Mouse (Mus musculus): ENCODE data around the gene 9130023H24Rik. TPM values are rescaled to one million over a fixed set of nuclear protein-coding genes. Genes with fewer than 3 reads are reported as not detected.

Gene 9130023H24Rik
- polyA plus RNA-seq, 1 experiment from 2014 or later, result 10.0 TPM

DNA sequence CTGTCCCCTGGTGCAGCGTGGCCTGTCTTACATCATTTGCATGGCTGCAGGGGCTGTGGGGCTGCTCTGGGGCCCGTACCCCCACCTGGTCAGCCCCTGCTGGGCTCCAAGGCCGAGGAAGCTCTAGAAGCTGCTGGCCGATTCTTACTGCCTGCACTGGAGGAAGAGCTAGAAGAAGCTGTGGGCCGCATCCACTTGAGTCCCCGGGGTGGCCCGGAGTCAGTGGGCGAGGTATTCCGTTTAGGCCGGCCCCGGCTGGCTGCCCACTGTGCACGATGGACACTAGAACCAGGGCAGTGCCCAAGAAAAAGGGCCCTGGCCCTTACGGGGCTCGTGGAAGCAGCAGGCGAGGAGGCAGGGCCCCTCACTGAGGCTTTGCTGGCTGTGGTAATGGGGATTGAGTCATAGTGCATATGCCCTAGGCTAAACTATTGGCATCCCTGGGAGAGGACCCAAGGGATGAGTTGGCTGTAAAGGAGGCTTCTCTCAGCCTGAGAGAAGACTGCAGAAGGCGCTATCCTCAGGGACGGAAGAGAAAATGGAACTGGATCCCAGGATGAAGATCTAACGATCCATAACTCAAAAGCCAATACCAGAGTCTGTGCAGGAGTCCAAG is 6.7 kb upstream of the 9130023H24Rik start:
- H3K9me3 ChIP-seq, result no peaks in the 10 kb centered on the region
- H3K36me3 ChIP-seq (replicated peaks), result peaks cover 58% of the 10 kb centered on the region
- H3K27ac ChIP-seq, result peak overlapping the region; percentile 66
- peaks cover 34% of the 10 kb centered on the region for H3K27me3 ChIP-seq (ENCODE audit: poor library complexity, severe bottlenecking)
- peaks cover 51% of the 10 kb centered on the region for H3K4me1 ChIP-seq
- no peak for DNase-seq (ENCODE audit: extremely low spot score, low spot score)
- WGBS, result 82% methylated on average over 18 of the region's 18 CpGs
- no peak overlapping the region; the same call in 1 of the 2 replicates for H3K4me3 ChIP-seq

DNA sequence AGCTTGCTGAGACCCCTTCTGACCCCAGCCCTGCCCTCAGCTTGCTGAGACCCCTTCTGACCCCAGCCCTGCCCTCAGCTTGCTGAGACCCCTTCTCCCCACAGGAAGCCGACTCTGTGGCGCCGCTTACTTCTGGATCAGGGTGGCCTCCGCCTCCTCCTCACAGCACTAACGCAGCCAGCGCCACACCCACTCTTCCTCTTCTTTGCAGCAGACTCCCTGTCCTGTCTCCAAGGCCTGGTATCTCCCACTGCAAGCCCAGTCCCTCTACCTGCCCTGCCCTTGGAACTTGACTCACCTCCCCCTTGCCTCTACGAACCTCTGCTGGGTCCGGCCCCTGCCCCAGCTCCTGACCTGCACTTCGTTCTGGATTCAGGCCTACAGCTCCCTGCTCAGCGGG is 6.1 kb upstream of the 9130023H24Rik start:
- peaks cover 58% of the 10 kb centered on the region for H3K36me3 ChIP-seq (replicated peaks)
- peaks cover 34% of the 10 kb centered on the region for H3K27me3 ChIP-seq (ENCODE audit: poor library complexity, severe bottlenecking)
- DNase-seq (ENCODE audit: extremely low spot score, low spot score), result no peak
- no peaks in the 10 kb centered on the region for H3K9me3 ChIP-seq
- WGBS, result 46% methylated on average over 10 of the region's 10 CpGs
- peaks cover 57% of the 10 kb centered on the region for H3K4me1 ChIP-seq
- no peak overlapping the region; the same call in 1 of the 2 replicates for H3K4me3 ChIP-seq
- peak overlapping the region; percentile 66 for H3K27ac ChIP-seq

DNA sequence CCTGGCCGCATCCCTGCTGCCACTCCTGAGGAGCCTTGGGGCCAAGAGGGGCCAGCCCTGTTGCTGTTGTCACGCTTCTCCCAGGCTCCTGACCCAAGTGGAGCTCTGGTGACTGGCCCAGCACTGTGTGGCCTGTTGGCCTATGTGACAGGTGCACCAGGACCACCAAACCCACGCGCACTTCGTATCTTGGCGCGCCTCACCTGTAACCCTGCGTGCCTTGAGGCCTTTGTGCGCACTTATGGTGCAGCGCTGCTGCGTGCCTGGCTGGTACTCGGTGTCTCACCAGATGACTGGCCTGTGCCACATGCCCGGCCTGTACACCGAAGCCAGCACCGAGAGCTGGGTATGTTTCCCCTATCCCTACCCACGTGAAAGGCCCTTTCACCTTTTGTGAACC is 4.5 kb upstream of the 9130023H24Rik start:
- peaks cover 54% of the 10 kb centered on the region for H3K4me1 ChIP-seq
- H3K4me3 ChIP-seq, result no peak overlapping the region
- peaks cover 26% of the 10 kb centered on the region for H3K27me3 ChIP-seq (ENCODE audit: poor library complexity, severe bottlenecking)
- 96% methylated on average over 16 of the region's 16 CpGs for WGBS
- no peaks in the 10 kb centered on the region for H3K9me3 ChIP-seq
- no peak overlapping the region for H3K27ac ChIP-seq
- H3K36me3 ChIP-seq (replicated peaks), result peaks cover 58% of the 10 kb centered on the region
- no peak for DNase-seq (ENCODE audit: extremely low spot score, low spot score)

DNA sequence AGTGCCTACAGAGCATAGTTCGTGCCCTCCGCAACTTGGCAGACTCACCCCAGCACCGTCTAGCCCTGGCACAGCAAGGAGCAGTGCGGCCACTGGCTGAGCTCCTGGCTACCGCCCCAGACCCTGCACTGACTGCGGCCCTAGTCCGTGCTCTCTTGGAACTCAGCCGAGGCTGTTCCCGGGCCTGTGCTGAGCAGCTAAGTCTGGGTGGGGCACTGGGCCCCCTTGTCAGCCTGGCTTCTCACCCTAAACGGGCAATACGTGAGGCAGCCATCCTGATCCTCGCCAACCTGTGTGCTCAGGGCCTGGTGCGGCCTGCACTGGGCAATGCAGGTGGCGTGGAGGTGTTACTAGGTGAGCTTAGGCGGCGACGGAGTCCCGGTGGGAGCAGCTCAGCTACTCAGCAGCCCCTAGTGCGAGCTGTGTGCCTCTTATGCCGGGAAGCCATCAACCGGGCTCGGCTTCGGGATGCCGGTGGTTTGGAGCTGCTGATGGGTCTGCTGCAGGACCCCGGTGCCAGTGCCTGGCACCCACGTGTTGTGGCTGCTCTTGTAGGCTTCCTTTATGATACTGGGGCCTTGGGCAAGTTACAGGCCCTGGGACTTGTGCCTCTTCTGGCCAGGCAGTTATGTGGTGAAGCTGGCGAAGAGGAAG is 2.4 kb upstream of the 9130023H24Rik start:
- Histone ChIP-seq H3K27ac (0 out of 2 replicates have a peak overlapping the region, but pooled peaks have one; percentile 44), H3K36me3 (replicated peaks) (peaks cover 68% of the 10 kb centered on the region), H3K4me3 (no peak overlapping the region), H3K27me3 (ENCODE audit: poor library complexity, severe bottlenecking) (peaks cover 12% of the 10 kb centered on the region), H3K4me1 (peaks cover 47% of the 10 kb centered on the region), H3K9me3 (no peaks in the 10 kb centered on the region)
- no peak for DNase-seq (ENCODE audit: extremely low spot score, low spot score)
- WGBS, result 93% methylated on average over 27 of the region's 27 CpGs

DNA sequence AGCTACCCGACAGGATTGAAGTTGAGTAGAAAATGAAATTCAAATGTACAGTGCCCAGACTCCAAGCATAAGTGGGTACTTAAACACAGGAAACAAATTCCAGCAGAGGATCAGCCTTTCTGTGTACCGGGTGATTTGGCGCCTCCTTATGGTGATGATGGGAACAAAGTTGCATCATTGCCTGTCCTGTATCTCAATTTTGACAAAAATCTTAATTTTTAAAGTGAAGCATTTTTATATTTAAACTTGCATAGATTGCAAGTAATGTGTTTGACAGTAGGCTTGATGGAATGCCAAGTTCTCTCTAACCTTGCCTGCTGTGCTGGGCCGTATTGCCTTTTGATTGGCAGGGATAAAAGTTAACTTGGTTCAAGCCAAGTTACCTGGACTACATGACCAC is 1.2 kb upstream of the 9130023H24Rik start:
- peaks cover 56% of the 10 kb centered on the region for H3K36me3 ChIP-seq (replicated peaks)
- H3K27ac ChIP-seq, result peak overlapping the region; percentile 98
- H3K4me1 ChIP-seq, result peaks cover 41% of the 10 kb centered on the region
- 31% methylated on average over 4 of the region's 4 CpGs for WGBS
- DNase-seq (ENCODE audit: extremely low spot score, low spot score), result no peak
- H3K9me3 ChIP-seq, result no peaks in the 10 kb centered on the region
- H3K27me3 ChIP-seq (ENCODE audit: poor library complexity, severe bottlenecking), result 0 out of 2 replicates have a peak, but pooled peaks cover under 1% of the 10 kb centered on the region
- H3K4me3 ChIP-seq, result peak overlapping the region; percentile 76

DNA sequence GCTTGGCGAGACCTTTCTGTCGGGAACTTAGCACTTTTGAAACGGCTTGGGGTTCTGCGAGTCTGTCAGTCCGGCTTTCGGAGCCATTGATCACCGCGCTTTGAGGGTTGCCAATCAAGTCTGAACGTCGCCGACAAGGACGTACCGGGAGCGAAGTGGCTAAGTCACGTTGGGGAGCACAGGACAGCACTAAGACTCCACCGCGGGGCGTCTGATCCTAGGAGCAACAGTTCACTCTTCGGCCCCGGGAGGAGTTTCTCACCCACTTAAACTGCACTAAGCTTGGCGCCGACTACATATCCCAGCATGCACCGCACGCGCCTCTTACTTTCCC is 271 bp downstream of the 9130023H24Rik start:
- H3K36me3 ChIP-seq (replicated peaks), result peaks cover 45% of the 10 kb centered on the region
- H3K4me1 ChIP-seq, result peaks cover 35% of the 10 kb centered on the region
- H3K9me3 ChIP-seq, result no peaks in the 10 kb centered on the region
- H3K27ac ChIP-seq, result peak overlapping the region; percentile 98
- no peak for DNase-seq (ENCODE audit: extremely low spot score, low spot score)
- peak overlapping the region; percentile 76 for H3K4me3 ChIP-seq
- under 1% methylated on average over 25 of the region's 25 CpGs for WGBS
- no peaks in the 10 kb centered on the region for H3K27me3 ChIP-seq (ENCODE audit: poor library complexity, severe bottlenecking)

DNA sequence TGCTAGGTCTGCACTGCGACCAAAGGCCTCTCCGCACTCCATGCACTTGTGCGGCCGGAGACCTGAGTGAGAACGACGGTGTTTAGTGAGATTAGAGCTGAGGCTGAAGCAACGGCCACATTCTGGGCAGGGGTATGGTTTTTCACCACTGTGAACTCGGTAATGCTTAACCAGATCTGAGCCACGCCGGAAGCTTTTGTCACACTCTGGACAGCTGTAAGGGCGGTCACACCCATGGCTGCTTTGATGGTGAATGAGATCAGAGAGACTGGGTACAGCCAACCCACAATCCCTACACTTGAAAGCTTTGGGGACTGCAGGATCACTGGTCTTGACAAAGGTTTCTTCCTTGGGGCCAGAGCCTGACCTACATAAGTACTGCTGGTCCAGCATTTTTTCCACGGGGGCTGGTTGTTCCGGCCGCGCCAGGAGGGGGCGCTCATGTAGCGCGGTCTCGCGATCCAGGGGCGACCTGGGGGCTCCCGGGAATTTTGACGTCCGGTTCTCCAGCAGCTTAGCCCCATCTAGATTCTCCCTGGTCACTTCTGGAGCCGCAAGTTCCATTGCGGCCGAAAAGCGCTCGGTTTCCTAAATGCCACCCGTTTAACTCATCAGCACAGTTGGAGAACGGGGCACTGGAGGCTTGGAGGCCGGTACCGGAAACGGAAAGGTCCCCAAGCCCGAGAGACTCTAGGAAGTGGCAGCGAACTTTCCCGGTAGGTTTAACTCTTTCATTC is 807 bp downstream of the 9130023H24Rik start, which contains the start of gene Armc5:
TSS of gene Armc5 (plus strand) at position 487 of the 737 bp plus-strand sequence.
- H3K9me3 ChIP-seq, result no peaks in the 10 kb centered on the region
- WGBS, result 26% methylated on average over 37 of the region's 37 CpGs
- H3K27me3 ChIP-seq (ENCODE audit: poor library complexity, severe bottlenecking), result no peaks in the 10 kb centered on the region
- peaks cover 40% of the 10 kb centered on the region for H3K36me3 ChIP-seq (replicated peaks)
- H3K4me1 ChIP-seq, result peaks cover 35% of the 10 kb centered on the region
- H3K4me3 ChIP-seq, result peak within 1 kb of the TSS; percentile 76
- DNase-seq (ENCODE audit: extremely low spot score, low spot score), result peak; percentile 84
- H3K27ac ChIP-seq, result peak within 1 kb of the TSS; percentile 98

DNA sequence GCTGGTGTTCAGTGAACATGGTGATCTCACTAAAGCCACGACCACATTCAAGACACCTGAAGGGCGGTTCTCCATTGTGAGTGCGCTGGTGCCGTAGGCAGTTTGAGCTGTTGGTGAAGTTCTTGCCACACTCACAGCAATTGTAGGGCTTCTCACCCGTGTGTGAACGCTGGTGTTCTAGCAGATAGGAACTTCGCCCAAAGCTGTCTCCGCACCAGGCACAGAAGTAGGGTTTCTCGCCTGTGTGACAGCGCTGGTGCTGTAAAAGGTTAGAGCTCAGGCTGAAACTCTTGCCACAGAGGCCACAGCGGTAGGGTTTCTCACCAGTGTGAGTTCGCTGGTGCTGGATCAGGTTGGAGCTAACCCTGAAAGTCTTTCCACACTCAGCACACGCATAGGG is 1.4 kb downstream of the 9130023H24Rik start:
- peak overlapping the region; percentile 76; the same call in 1 of the 2 replicates for H3K4me3 ChIP-seq
- no peak overlapping the region for H3K27ac ChIP-seq
- H3K36me3 ChIP-seq (replicated peaks), result peaks cover 34% of the 10 kb centered on the region
- H3K4me1 ChIP-seq, result peaks cover 35% of the 10 kb centered on the region
- DNase-seq (ENCODE audit: extremely low spot score, low spot score), result no peak
- WGBS, result 93% methylated on average over 13 of the region's 13 CpGs
- no peaks in the 10 kb centered on the region for H3K9me3 ChIP-seq
- H3K27me3 ChIP-seq (ENCODE audit: poor library complexity, severe bottlenecking), result no peaks in the 10 kb centered on the region

DNA sequence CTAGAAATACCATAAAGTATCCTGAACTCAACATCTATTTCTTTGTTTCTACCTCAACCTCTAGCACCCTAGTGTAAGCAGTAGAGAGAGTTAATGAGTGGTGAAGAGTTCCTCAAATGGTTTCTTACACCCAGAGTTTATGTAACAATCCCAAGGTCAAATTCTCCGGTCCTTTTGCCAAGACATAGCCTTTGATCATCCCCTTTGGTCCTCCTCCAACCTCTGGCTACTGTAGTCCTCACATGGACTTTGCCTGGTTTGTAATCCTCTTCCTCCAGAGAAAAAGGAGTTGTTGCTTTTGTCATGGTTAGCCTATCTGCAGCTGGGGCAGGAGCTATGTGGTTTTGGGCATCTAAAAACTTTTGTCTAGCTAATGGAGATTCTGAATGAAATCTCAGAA is 2.4 kb downstream of the 9130023H24Rik start:
- H3K4me1 ChIP-seq, result peaks cover 31% of the 10 kb centered on the region
- no peaks in the 10 kb centered on the region for H3K27me3 ChIP-seq (ENCODE audit: poor library complexity, severe bottlenecking)
- 100% methylated on average over 1 of the region's 1 CpGs for WGBS
- H3K27ac ChIP-seq, result no peak overlapping the region
- no peak for DNase-seq (ENCODE audit: extremely low spot score, low spot score)
- H3K4me3 ChIP-seq, result no peak overlapping the region
- H3K36me3 ChIP-seq (replicated peaks), result peaks cover 24% of the 10 kb centered on the region
- no peaks in the 10 kb centered on the region for H3K9me3 ChIP-seq

DNA sequence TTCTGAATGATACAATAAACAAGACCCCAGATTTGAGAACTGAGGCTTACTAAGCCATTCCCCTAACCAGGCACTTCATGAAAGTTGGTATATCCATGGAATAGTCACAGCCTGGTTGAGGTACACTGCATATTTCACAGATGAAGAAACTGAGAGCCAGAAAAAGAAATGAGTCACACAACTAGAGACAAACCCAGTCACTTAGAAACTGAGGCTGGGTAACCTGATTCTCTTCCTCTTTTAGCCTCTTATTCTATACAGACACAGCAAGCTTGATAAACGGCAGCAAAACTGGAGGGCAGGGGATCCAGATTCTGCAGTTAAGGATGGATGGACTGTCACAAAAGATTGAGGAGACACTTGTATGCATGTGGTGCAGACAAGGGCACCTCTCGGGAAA is 3.0 kb downstream of the 9130023H24Rik start:
- H3K27me3 ChIP-seq (ENCODE audit: poor library complexity, severe bottlenecking), result no peaks in the 10 kb centered on the region
- no peaks in the 10 kb centered on the region for H3K9me3 ChIP-seq
- no peak overlapping the region for H3K27ac ChIP-seq
- H3K36me3 ChIP-seq (replicated peaks), result peaks cover 18% of the 10 kb centered on the region
- peaks cover 26% of the 10 kb centered on the region for H3K4me1 ChIP-seq
- H3K4me3 ChIP-seq, result no peak overlapping the region
- no peak for DNase-seq (ENCODE audit: extremely low spot score, low spot score)
- 90% methylated on average over 2 of the region's 2 CpGs for WGBS

DNA sequence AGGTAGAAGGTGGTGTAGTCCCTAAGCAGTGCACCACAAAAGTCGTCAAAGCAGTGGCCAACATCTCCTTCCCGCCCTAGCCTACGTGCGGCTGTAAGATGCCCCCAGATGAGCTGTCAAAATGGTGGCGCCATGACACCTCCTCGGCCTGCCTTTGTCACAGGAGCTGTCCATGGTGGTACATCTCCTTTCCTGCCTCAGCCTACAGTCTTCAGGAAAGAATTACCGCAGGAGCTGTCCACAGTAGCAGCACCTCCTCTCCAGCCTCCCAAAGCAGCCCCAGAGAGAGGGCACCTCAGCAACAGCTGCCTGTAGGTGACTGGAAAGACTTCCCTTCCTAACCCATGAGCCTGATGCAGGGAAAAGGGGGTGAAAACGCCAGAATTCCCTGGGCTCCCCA is 6.1 kb downstream of the 9130023H24Rik start:
- peaks cover 5% of the 10 kb centered on the region for H3K4me1 ChIP-seq
- no peak overlapping the region for H3K4me3 ChIP-seq
- H3K36me3 ChIP-seq (replicated peaks), result peaks cover 15% of the 10 kb centered on the region
- no peaks in the 10 kb centered on the region for H3K9me3 ChIP-seq
- WGBS, result 47% methylated on average over 8 of the region's 8 CpGs
- DNase-seq (ENCODE audit: extremely low spot score, low spot score), result no peak
- no peaks in the 10 kb centered on the region for H3K27me3 ChIP-seq (ENCODE audit: poor library complexity, severe bottlenecking)
- no peak overlapping the region for H3K27ac ChIP-seq

DNA sequence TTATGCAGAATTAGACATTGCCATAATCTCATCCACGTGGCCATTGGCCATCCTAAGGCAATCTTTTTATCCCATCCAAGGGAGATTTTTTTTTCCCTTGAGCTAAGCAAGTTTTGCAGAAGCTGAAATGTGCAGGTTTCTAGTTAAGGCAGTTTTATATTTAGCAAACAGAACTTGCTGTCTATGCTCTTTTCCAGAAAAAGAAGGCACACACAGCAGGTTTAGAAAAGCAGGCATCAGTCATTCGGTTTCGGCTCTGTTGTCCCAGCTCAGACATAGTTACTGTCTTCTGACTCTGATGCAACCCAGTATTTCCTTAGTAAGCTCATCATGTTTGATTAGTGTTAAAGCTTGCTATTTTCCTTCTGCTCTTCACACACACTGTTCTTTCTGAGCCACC is 16.9 kb downstream of the 9130023H24Rik start:
- 85% methylated on average over 3 of the region's 3 CpGs for WGBS
- no peak for DNase-seq (ENCODE audit: extremely low spot score, low spot score)
- H3K4me3 ChIP-seq, result no peak overlapping the region
- H3K27me3 ChIP-seq (ENCODE audit: poor library complexity, severe bottlenecking), result no peaks in the 10 kb centered on the region
- no peaks in the 10 kb centered on the region for H3K4me1 ChIP-seq
- no peaks in the 10 kb centered on the region for H3K9me3 ChIP-seq
- no peak overlapping the region for H3K27ac ChIP-seq
- no peaks in the 10 kb centered on the region for H3K36me3 ChIP-seq (replicated peaks)

DNA sequence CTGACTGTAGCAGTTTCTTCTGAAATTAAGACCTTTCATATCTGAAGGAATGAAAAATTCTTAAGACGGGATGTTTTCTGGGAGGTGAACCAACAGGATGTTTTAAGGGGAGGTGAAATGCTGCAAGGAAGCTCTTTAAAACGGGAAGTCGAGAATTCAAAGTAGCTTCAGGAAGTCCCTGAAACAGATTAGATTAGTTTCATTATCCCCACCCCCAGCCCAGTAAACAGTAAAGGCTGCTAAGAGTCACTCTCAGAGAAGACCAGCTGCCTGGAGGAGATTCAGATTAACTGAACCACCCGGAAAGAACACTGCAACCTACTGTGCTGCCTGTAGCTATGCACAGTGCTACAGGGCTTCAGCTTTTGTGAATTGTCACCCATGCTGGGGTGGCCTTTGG is 17.9 kb downstream of the 9130023H24Rik start:
- H3K27ac ChIP-seq, result no peak overlapping the region
- H3K27me3 ChIP-seq (ENCODE audit: poor library complexity, severe bottlenecking), result no peaks in the 10 kb centered on the region
- H3K4me3 ChIP-seq, result no peak overlapping the region
- 84% methylated on average over 4 of the region's 4 CpGs for WGBS
- no peaks in the 10 kb centered on the region for H3K9me3 ChIP-seq
- DNase-seq (ENCODE audit: extremely low spot score, low spot score), result no peak
- H3K36me3 ChIP-seq (replicated peaks), result no peaks in the 10 kb centered on the region
- H3K4me1 ChIP-seq, result no peaks in the 10 kb centered on the region

Data from forebrain, embryonic 10.5 days (tissue).